Mouse (Mus musculus): ENCODE results near the gene Gm16381.
"Not testable (repeated sequence)": the region's sequence is repeated elsewhere in the genome, so short reads cannot be mapped to it uniquely, and the experiment has no call there.

Gm16381 gene

DNA sequence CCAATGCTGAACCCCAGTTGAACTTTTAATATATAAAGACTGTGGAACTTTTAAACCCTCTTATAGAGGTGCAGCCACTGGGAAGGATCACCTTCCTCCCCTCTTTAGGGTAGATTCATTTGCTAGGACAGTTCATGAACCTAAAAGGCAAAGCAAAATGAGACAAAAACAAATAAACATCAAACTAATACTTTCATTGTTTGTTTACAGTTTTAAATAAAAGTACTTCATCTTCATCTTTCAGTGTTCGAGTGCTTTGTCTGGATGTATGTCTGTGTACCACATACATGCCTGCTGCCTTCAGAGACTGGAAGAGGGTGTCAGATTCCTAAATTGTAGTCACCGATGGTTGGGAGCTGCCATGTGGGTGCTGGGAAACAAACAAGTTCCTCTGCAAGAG, at the start of gene Gm16381:
Gene Gm16381, minus strand, starts transcription at position 101 of the 400 bp plus-strand sequence.
- not testable (repeated sequence) for DNase-seq

DNA sequence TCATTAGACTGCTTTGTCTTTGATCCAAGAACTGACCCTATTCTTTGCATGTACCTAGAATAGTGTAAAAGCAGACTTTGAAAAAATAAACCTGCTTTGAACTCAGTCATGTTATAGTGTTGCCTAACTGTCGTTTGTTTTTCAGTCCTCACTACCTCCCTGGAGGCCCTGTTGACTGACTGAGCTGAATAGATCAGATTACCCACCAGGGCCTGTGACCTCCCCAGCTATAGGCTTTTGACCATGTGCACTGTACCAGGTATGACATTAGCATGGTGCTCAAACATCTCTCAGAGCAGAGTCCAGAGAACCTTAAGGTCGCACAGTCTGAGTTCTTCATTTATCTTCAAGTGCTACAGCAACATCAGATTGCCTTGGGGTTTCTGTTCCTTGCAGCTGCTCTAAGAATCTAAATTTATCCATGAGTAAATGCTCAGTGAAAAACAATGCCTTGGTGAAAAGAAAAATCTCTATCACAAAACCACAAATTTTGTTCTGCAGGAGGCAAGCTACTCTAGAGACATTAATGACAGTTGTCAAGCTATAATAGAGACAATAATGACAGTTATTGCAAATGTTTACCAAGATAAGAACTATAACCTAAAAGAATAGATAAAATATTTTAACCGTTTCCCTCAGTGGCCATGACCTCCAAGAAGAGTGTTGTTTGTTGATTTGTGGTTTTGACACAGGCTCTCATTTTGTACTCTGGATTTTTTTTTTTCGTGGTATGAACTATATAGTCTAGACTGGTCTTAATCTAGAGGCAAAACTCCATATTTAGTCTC, 8.7 kb upstream of the Gm16381 start:
- DNase-seq: not testable (repeated sequence)

DNA sequence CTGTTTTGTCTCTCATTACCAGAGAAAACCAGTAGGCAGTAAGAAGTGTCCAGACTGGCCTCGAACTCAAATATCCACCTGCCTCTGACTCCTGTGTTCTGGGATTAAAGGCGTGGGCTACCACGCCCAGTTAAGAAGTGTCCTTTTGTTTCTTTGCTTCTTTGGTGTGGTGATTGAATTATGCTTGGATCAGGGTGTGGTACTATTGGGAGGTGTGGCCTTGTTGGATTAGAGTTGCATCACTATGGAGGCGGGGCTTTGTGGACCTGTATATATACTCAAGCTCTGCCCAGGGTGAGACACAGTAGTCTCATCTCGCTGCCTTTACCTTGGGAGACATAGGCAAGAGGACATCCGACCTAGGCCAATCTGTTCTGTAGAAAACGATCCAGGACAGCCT, 25.9 kb downstream of the Gm16381 start, which contains the start of gene Gm4027:
Gene Gm4027, plus strand, starts transcription at position 301 of the 400 bp plus-strand sequence.
- DNase-seq: not testable (repeated sequence)

- DNase-seq: not testable (repeated sequence)
Observed at GRCm38 (mm10) chr12:87602388-87602787, 42.0 kb downstream of the Gm16381 start, which contains the start of gene Oog1. Gene Oog1, plus strand, starts transcription at chr12:87602688.

DNA sequence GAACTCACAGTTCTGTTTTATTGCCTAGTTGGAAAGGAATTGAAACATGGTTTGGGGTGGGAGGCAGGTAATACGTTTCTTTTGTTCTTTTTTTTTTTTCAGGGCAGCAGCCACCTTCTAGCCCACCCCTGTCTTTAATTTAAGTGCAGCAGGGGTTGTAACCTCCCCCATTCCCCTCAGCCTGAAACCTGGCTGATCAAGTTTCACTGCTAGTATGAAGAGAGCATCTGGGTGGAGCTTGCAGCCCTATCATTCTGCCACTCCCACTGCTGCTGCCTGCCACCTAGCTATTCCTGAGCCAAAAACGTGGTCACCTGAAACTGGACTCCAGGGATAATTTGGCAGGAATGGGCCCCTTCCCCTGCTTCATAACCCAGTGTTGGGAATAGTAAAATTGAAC, 43.0 kb downstream of the Gm16381 start:
- DNase-seq: not testable (repeated sequence)
